Mouse (Mus musculus) midbrain, embryonic 14.5 days (tissue): Measurements from ENCODE around the gene Ephb2. TPM values are rescaled to one million over a fixed set of nuclear protein-coding genes. Genes with fewer than 3 reads are reported as not detected.

Experiments
- ATAC-seq: fragments of 200-750 bp; cut with Nextera tagmentation; 2 replicates; pipeline ENCODE4 v1.8.0; 2017; ENCODE audit warnings: moderate number of reproducible peaks, moderate library complexity; ENCODE audit not compliant: low FRiP score, low TSS enrichment
- DNase-seq: peaks from one replicate; pipeline ENCODE4 v3.0.0-alpha.2; 2015
- H3K27ac ChIP-seq: fragments of 300-500 bp; sonication (generic); replicated peaks from 2 replicates; pipeline ENCODE4 v1.5.1; 2014; ENCODE audit warnings: mild to moderate bottlenecking, low read depth, low read length, moderate library complexity
- H3K27me3 ChIP-seq: fragments of 300-500 bp; sonication (generic); 2 replicates; pipeline ENCODE4 v1.6.1; 2014; ENCODE audit warnings: low read length, control low read depth, mixed read lengths; ENCODE audit not compliant: control insufficient read depth, insufficient read depth
- H3K36me3 ChIP-seq: fragments of 300-500 bp; sonication (generic); 2 replicates; pipeline ENCODE4 v1.6.1; 2014; ENCODE audit warnings: low read length, control low read depth; ENCODE audit not compliant: control insufficient read depth, insufficient read depth
- H3K4me1 ChIP-seq: fragments of 300-500 bp; sonication (generic); 2 replicates; pipeline ENCODE4 v1.6.1; 2014; ENCODE audit warnings: mild to moderate bottlenecking, antibody characterized with exemption, low read length, control low read depth; ENCODE audit not compliant: control insufficient read depth, insufficient read depth
- H3K4me2 ChIP-seq: fragments of 300-500 bp; sonication (generic); 2 replicates; pipeline ENCODE4 v1.6.1; 2014; ENCODE audit warnings: mild to moderate bottlenecking, low read length, moderate library complexity
- H3K4me3 ChIP-seq: fragments of 300-500 bp; sonication (generic); replicated peaks from 2 replicates; pipeline ENCODE4 v1.5.1; 2014; ENCODE audit warnings: low read depth, low read length
- H3K9ac ChIP-seq: fragments of 300-500 bp; sonication (generic); replicated peaks from 2 replicates; pipeline ENCODE4 v1.6.1; 2014; ENCODE audit warnings: mild to moderate bottlenecking, low read length, moderate library complexity
- H3K9me3 ChIP-seq: fragments of 300-500 bp; sonication (generic); 2 replicates; pipeline ENCODE4 v1.6.1; 2016; ENCODE audit warnings: low read length, control low read depth, mixed read lengths; ENCODE audit not compliant: control insufficient read depth
- WGBS: fragments of 180-500 bp; shearing (Covaris S2); extraction: QIAGEN DNeasy Blood & Tissue Kit; methylation state at CpG from one replicate; pipeline ENCODE4 v1.1.7; 2014; 5-methylcytosine and 5-hydroxymethylcytosine counted together
- polyA plus RNA-seq: library from polyadenylated mRNA; unstranded; fragments of >200 nt; fragmentation: Nextera tagmentation; extraction: Ambion mirVana; gene quantifications from 2 replicates; pipeline ENCODE4 v1.2.1, GENCODE M21; 2014

Ephb2 gene
- polyA plus RNA-seq, 1 experiment from 2014 or later: 32.8 TPM

GRCm38 (mm10) chr4:136746516-136746915, 89.3 kb downstream of the Ephb2 start:
- ATAC-seq (no peak), DNase-seq (no peak)
- H3K9ac ChIP-seq: no peak overlapping the region
- no peaks in the 10 kb centered on the region for H3K27me3 ChIP-seq
- no peaks in the 10 kb centered on the region for H3K9me3 ChIP-seq
- no peak overlapping the region for H3K4me2 ChIP-seq
- peaks cover 64% of the 10 kb centered on the region for H3K4me1 ChIP-seq
- no peaks in the 10 kb centered on the region for H3K36me3 ChIP-seq
- 56% methylated on average over 1 of the region's 1 CpGs for WGBS
- H3K4me3 ChIP-seq: no peak overlapping the region
- H3K27ac ChIP-seq: no peak overlapping the region

- Histone ChIP-seq H3K27me3 (no peaks in the 10 kb centered on the region), H3K27ac (peak overlapping the region; percentile 75), H3K9me3 (no peaks in the 10 kb centered on the region), H3K36me3 (no peaks in the 10 kb centered on the region; the same call in 1 of the 2 replicates), H3K4me2 (no peak overlapping the region), H3K4me3 (no peak overlapping the region), H3K9ac (no peak overlapping the region; the same call in 1 of the 2 replicates), H3K4me1 (peaks cover 51% of the 10 kb centered on the region)
- WGBS: 6% methylated on average over 5 of the region's 5 CpGs
- peak; percentile 71 for DNase-seq
- peak; percentile 38 for ATAC-seq
Observed at GRCm38 (mm10) chr4:136742677-136743076, 93.1 kb downstream of the Ephb2 start.

GRCm38 (mm10) chr4:136741840-136742239, 93.9 kb downstream of the Ephb2 start:
- 39% methylated on average over 14 of the region's 14 CpGs for WGBS

GRCm38 (mm10) chr4:136740963-136741362, 94.8 kb downstream of the Ephb2 start:
- Histone ChIP-seq H3K27ac (0 out of 2 replicates have a peak overlapping the region, but pooled peaks have one; percentile 75), H3K36me3 (no peaks in the 10 kb centered on the region; the same call in 1 of the 2 replicates), H3K9me3 (no peaks in the 10 kb centered on the region), H3K4me3 (no peak overlapping the region), H3K9ac (no peak overlapping the region), H3K27me3 (no peaks in the 10 kb centered on the region), H3K4me2 (no peak overlapping the region), H3K4me1 (peaks cover 42% of the 10 kb centered on the region)
- no peak for ATAC-seq
- no peak for DNase-seq
- 87% methylated on average over 5 of the region's 5 CpGs for WGBS

More at GRCm38 (mm10) chr4:136741840-136742239, 93.9 kb downstream of the Ephb2 start:
- Histone ChIP-seq H3K4me3 (no peak overlapping the region), H3K36me3 (no peaks in the 10 kb centered on the region; the same call in 1 of the 2 replicates), H3K27me3 (no peaks in the 10 kb centered on the region), H3K4me1 (peaks cover 44% of the 10 kb centered on the region), H3K9me3 (no peaks in the 10 kb centered on the region), H3K27ac (peak overlapping the region; percentile 75), H3K4me2 (no peak overlapping the region), H3K9ac (peak overlapping the region; percentile 1; the same call in 1 of the 2 replicates)
- ATAC-seq (no peak), DNase-seq (no peak)

GRCm38 (mm10) chr4:136739189-136739588, 96.6 kb downstream of the Ephb2 start:
- Histone ChIP-seq H3K4me2 (no peak overlapping the region), H3K4me3 (no peak overlapping the region), H3K4me1 (peaks cover 49% of the 10 kb centered on the region), H3K27me3 (no peaks in the 10 kb centered on the region), H3K9me3 (no peaks in the 10 kb centered on the region), H3K27ac (peak overlapping the region; percentile 54), H3K9ac (no peak overlapping the region), H3K36me3 (no peaks in the 10 kb centered on the region; the same call in 1 of the 2 replicates)
- ATAC-seq (no peak), DNase-seq (peak; percentile 72)
- WGBS: 9% methylated on average over 11 of the region's 11 CpGs

- DNase-seq (no peak), ATAC-seq (no peak)
- H3K9me3 ChIP-seq: no peaks in the 10 kb centered on the region
- WGBS: 27% methylated on average over 3 of the region's 3 CpGs
- peak overlapping the region; percentile 32; the same call in 1 of the 2 replicates for H3K27ac ChIP-seq
- H3K4me2 ChIP-seq: no peak overlapping the region
- no peak overlapping the region for H3K9ac ChIP-seq
- H3K27me3 ChIP-seq: no peaks in the 10 kb centered on the region
- H3K4me1 ChIP-seq: peaks cover 51% of the 10 kb centered on the region
- H3K4me3 ChIP-seq: no peak overlapping the region
- no peaks in the 10 kb centered on the region; the same call in 1 of the 2 replicates for H3K36me3 ChIP-seq
Observed at GRCm38 (mm10) chr4:136738291-136738690, 97.5 kb downstream of the Ephb2 start.

- DNase-seq (no peak), ATAC-seq (no peak)
- no peak overlapping the region for H3K4me2 ChIP-seq
- WGBS: 48% methylated on average over 4 of the region's 4 CpGs
- no peak overlapping the region for H3K9ac ChIP-seq
- H3K27ac ChIP-seq: no peak overlapping the region
- no peak overlapping the region for H3K4me3 ChIP-seq
- H3K9me3 ChIP-seq: no peaks in the 10 kb centered on the region
- no peaks in the 10 kb centered on the region for H3K27me3 ChIP-seq
- H3K36me3 ChIP-seq: no peaks in the 10 kb centered on the region; the same call in 1 of the 2 replicates
- H3K4me1 ChIP-seq: peaks cover 53% of the 10 kb centered on the region
Observed at GRCm38 (mm10) chr4:136735856-136736255, 99.9 kb downstream of the Ephb2 start.

- H3K4me2 ChIP-seq: no peak overlapping the region
Observed at GRCm38 (mm10) chr4:136734210-136734803, 101.5 kb downstream of the Ephb2 start.

More at GRCm38 (mm10) chr4:136734210-136734803, 101.5 kb downstream of the Ephb2 start:
- ATAC-seq (no peak), DNase-seq (no peak)
- H3K9ac ChIP-seq: peak overlapping the region; percentile 16; the same call in 1 of the 2 replicates
- H3K4me3 ChIP-seq: no peak overlapping the region
- WGBS: 43% methylated on average over 15 of the region's 15 CpGs
- no peaks in the 10 kb centered on the region for H3K9me3 ChIP-seq
- peaks cover 48% of the 10 kb centered on the region for H3K4me1 ChIP-seq
- peak overlapping the region; percentile 71 for H3K27ac ChIP-seq
- no peaks in the 10 kb centered on the region for H3K27me3 ChIP-seq
- peaks cover 7% of the 10 kb centered on the region for H3K36me3 ChIP-seq
